Mouse (Mus musculus): ENCODE results near the gene Gm13083. TPM values are rescaled to one million over a fixed set of nuclear protein-coding genes. Genes with fewer than 3 reads are reported as not detected.
"Not testable (repeated sequence)": the region's sequence is repeated elsewhere in the genome, so short reads cannot be mapped to it uniquely, and the experiment has no call there.

Gm13083 gene
- not detected in 2 replicates for polyA plus RNA-seq (2014; fragmentation: Nextera tagmentation; extraction: Ambion mirVana)

DNA sequence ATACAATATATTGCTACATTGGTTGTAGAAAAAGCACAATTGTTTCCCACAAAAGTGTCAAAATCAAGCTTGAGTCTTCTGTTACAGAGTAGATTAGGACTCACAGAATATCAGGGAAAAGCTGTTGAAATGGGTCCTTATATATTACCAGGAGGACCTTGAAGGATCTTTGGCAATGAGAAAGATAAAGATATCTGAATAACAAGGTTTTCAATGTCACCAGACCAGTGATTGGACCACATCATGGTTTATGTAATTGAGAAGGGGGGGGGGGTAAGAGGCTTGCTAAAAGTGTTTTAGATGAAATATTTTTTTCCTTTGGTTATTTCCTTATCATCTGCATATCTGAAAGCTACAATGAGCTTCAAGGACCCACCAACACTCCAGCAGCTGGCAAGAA, at the start of gene Gm13083:
Gene Gm13083 (plus strand): TSS at position 301 of the 400 bp plus-strand sequence.
- not testable (repeated sequence) for H3K27me3 ChIP-seq (replicated peaks; ENCODE audit: control insufficient read depth, insufficient read depth, low read length); DNase-seq (ENCODE audit: low spot score); H3K36me3 ChIP-seq (ENCODE audit: control insufficient read depth, insufficient read depth, low read length); H3K4me1 ChIP-seq (ENCODE audit: control insufficient read depth, insufficient read depth, low read length); H3K4me3 ChIP-seq (ENCODE audit: low read depth, low read length); ATAC-seq; H3K4me2 ChIP-seq (ENCODE audit: low read length); H3K9me3 ChIP-seq (replicated peaks; ENCODE audit: control insufficient read depth, low read length); H3K9ac ChIP-seq (ENCODE audit: low read length); H3K27ac ChIP-seq (ENCODE audit: low read depth, low read length)

DNA sequence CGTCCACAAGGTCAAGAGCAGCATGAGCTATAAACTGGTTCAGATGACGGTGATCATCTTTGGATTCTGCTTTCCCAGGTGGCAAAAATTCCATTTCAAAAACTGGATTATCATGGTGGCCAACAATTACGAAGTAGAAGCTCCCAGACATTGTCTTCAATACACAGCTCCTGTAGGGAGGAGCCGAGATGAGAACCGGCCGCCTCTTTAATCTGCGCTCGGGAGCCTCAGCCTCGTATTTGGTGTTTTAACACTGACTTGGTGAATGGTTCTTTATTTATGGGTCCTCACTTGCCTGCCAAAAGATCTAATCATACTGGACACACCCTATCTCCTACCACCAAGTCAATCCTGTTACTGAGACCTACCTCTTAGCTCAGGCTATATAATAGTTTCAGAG, 2.9 kb upstream of the Gm13083 start:
- H3K4me1 ChIP-seq (ENCODE audit: control insufficient read depth, insufficient read depth, low read length); H3K9me3 ChIP-seq (replicated peaks; ENCODE audit: control insufficient read depth, low read length); H3K9ac ChIP-seq (ENCODE audit: low read length); H3K36me3 ChIP-seq (ENCODE audit: control insufficient read depth, insufficient read depth, low read length); H3K4me2 ChIP-seq (ENCODE audit: low read length); ATAC-seq; DNase-seq (ENCODE audit: low spot score); H3K27ac ChIP-seq (ENCODE audit: low read depth, low read length); H3K27me3 ChIP-seq (replicated peaks; ENCODE audit: control insufficient read depth, insufficient read depth, low read length); H3K4me3 ChIP-seq (ENCODE audit: low read depth, low read length): not testable (repeated sequence)
- 84% methylated on average over 9 of the region's 9 CpGs for WGBS

DNA sequence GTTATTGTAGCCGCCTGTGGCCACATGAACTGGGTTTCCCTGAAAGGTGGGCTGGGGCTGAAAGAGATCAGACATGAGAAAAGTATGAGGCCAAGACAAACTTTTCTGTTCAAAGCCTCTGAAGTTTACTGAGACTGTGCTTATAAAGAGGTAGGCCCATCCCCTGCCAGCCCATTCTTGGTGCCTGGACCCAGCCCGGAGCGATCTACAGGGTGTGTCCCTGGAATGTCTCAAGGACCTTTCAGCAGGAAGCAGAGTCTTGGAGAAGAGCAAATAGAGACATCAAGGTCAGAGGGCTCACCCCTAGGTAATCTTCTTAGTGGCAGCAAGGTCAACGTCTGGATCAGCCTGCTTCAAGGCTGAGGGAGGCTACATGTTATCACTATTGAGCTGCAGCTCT, 3.3 kb downstream of the Gm13083 start:
- H3K9me3 ChIP-seq (replicated peaks; ENCODE audit: control insufficient read depth, low read length); H3K27me3 ChIP-seq (replicated peaks; ENCODE audit: control insufficient read depth, insufficient read depth, low read length); H3K4me1 ChIP-seq (ENCODE audit: control insufficient read depth, insufficient read depth, low read length); H3K9ac ChIP-seq (ENCODE audit: low read length); DNase-seq (ENCODE audit: low spot score); H3K36me3 ChIP-seq (ENCODE audit: control insufficient read depth, insufficient read depth, low read length); H3K4me3 ChIP-seq (ENCODE audit: low read depth, low read length); H3K27ac ChIP-seq (ENCODE audit: low read depth, low read length); ATAC-seq; H3K4me2 ChIP-seq (ENCODE audit: low read length): not testable (repeated sequence)
- WGBS = 81% methylated on average over 4 of the region's 4 CpGs

- H3K4me1 ChIP-seq (ENCODE audit: control insufficient read depth, insufficient read depth, low read length); ATAC-seq; H3K27ac ChIP-seq (ENCODE audit: low read depth, low read length); H3K36me3 ChIP-seq (ENCODE audit: control insufficient read depth, insufficient read depth, low read length); H3K4me2 ChIP-seq (ENCODE audit: low read length); H3K27me3 ChIP-seq (replicated peaks; ENCODE audit: control insufficient read depth, insufficient read depth, low read length); H3K9ac ChIP-seq (ENCODE audit: low read length); H3K4me3 ChIP-seq (ENCODE audit: low read depth, low read length); H3K9me3 ChIP-seq (replicated peaks; ENCODE audit: control insufficient read depth, low read length); DNase-seq (ENCODE audit: low spot score): not testable (repeated sequence)
These were observed 42.3 kb downstream of the Gm13083 start, which contains the start of gene Gm13088 for GRCm38 (mm10) chr4:143657146-143657545. Gm13088 (minus strand) TSS chr4:143657246.

Other genes starting within 250 kb of the Gm13083 start
- not detected in 2 replicates for gene Pramel1, start 220.6 kb upstream of the Gm13083 start, polyA plus RNA-seq (2014; fragmentation: Nextera tagmentation; extraction: Ambion mirVana)
- 15.6 and 16.3 TPM in 2 replicates for gene Pramef8, start 202.6 kb upstream of the Gm13083 start, polyA plus RNA-seq (2014; fragmentation: Nextera tagmentation; extraction: Ambion mirVana)
- gene Oog4, start 164.7 kb upstream of the Gm13083 start, polyA plus RNA-seq (2014; fragmentation: Nextera tagmentation; extraction: Ambion mirVana) = not detected in 2 replicates
- not detected in 2 replicates for gene Gm13043, start 103.7 kb upstream of the Gm13083 start, polyA plus RNA-seq (2014; fragmentation: Nextera tagmentation; extraction: Ambion mirVana)
- gene Gm13040, start 79.0 kb upstream of the Gm13083 start, polyA plus RNA-seq (2014; fragmentation: Nextera tagmentation; extraction: Ambion mirVana) = not detected in 2 replicates
- not detected in 2 replicates for gene BC080695, start 63.3 kb upstream of the Gm13083 start, polyA plus RNA-seq (2014; fragmentation: Nextera tagmentation; extraction: Ambion mirVana)
- gene Gm13057, start 63.3 kb upstream of the Gm13083 start, polyA plus RNA-seq (2014; fragmentation: Nextera tagmentation; extraction: Ambion mirVana) = not detected in 2 replicates
- not detected in 2 replicates for gene Gm13088, start 42.2 kb downstream of the Gm13083 start, polyA plus RNA-seq (2014; fragmentation: Nextera tagmentation; extraction: Ambion mirVana)
- not detected in 2 replicates for gene Gm13089, start 87.7 kb downstream of the Gm13083 start, polyA plus RNA-seq (2014; fragmentation: Nextera tagmentation; extraction: Ambion mirVana)
- gene Gm13078, start 104.5 kb downstream of the Gm13083 start, polyA plus RNA-seq (2014; fragmentation: Nextera tagmentation; extraction: Ambion mirVana) = not detected in 2 replicates
- not detected in 2 replicates for gene Gm13023, start 174.3 kb downstream of the Gm13083 start, polyA plus RNA-seq (2014; fragmentation: Nextera tagmentation; extraction: Ambion mirVana)
- gene Gm13084, start 201.1 kb downstream of the Gm13083 start, polyA plus RNA-seq (2014; fragmentation: Nextera tagmentation; extraction: Ambion mirVana) = not detected in 2 replicates
- not detected in 2 replicates for gene Gm13103, start 231.5 kb downstream of the Gm13083 start, polyA plus RNA-seq (2014; fragmentation: Nextera tagmentation; extraction: Ambion mirVana)

All from forebrain, embryonic 14.5 days (tissue).